Mouse (Mus musculus): ENCODE measurements around the gene Olfr1253.

The Olfr1253 gene

GRCm38 (mm10) chr2:89756990-89757389 is at the start of gene Olfr1253:
Gene Olfr1253 (minus strand): TSS chr2:89757090.
- no peak for DNase-seq (ENCODE audit: low read depth, low spot score)

DNA sequence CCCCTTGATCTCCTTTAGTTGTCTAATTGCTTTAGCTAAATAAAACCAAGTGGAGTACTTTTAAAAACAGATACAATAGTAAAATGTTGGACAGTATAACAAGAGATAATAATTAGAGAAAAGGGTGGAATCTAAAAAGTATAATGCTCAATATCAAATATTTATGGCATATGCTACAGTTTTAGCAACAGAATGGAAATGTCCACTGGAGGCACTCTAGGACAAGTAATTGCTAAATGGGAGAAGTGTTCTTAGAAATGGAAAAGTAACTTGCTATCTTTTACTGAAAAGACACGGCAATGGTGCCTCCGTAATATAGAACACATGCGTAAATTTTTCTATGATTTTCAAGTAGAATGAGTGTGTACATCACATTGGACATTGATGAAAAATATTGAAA is 42.7 kb upstream of the Olfr1253 start:
- peak; percentile 5 for DNase-seq (ENCODE audit: low read depth, low spot score)

GRCm38 (mm10) chr2:89793519-89793918 is 36.6 kb upstream of the Olfr1253 start, which contains the start of gene Olfr1254:
Gene Olfr1254 (minus strand): TSS chr2:89793619.
- DNase-seq (ENCODE audit: low read depth, low spot score) = no peak

GRCm38 (mm10) chr2:89724912-89725311 is 32.0 kb downstream of the Olfr1253 start, which contains the start of gene Olfr1252:
Gene Olfr1252 (minus strand): TSS chr2:89725012.
- DNase-seq (ENCODE audit: low read depth, low spot score) = peak; percentile 0
